Mouse (Mus musculus) brain, embryonic 14.5 days (tissue): ENCODE results near the gene Adh5.

Experiments used
- CTCF ChIP-seq: fragments of 200-500 bp; IDR thresholded peaks from 2 replicates; pipeline ENCODE4 v1.5.1; 2012; ENCODE audit warnings: inconsistent platforms, mild to moderate bottlenecking, moderate library complexity, borderline replicate concordance; ENCODE audit not compliant: insufficient read depth, insufficient read length; ENCODE audit errors: extremely low read depth
- POLR2A ChIP-seq: fragments of 200-500 bp; IDR thresholded peaks from 2 replicates; pipeline ENCODE4 v1.6.1; 2012; ENCODE audit warnings: mild to moderate bottlenecking, inconsistent platforms, borderline replicate concordance; ENCODE audit not compliant: poor library complexity, insufficient read depth, insufficient read length, severe bottlenecking; ENCODE audit errors: extremely low read depth

DNA sequence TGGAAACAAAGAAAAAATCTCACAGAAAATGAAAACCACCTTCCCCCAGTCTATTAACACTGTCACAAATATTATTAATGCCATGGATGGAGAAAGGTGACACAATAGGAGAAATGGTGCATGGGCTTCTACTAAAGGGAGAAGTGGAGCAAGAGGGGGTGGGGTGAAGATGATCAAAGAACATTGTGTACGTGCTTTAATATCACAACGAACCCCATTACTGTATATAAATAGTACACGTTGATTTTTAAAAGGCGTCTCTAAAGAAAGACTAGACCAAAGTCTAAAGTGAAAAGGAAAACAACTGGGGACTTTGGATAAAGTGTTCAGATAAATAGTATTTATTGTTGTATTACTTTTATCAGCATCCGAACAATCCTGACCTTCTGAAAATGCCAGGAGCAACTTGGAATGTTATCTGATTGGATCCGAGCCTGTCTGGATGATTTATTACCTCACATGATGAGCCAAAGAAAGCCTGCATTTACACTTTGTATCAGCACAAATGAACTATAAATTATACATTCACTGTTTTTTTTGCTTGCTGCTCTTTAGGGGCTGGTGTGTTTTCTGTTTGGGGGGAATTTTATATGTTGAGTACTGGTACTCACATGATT is 12.4 kb upstream of the Adh5 start:
- TF ChIP-seq CTCF (no peak), POLR2A (no peak)
